Comparison of ENCODE assay signal across 19 mouse cellular contexts in the genomic region with DNA sequence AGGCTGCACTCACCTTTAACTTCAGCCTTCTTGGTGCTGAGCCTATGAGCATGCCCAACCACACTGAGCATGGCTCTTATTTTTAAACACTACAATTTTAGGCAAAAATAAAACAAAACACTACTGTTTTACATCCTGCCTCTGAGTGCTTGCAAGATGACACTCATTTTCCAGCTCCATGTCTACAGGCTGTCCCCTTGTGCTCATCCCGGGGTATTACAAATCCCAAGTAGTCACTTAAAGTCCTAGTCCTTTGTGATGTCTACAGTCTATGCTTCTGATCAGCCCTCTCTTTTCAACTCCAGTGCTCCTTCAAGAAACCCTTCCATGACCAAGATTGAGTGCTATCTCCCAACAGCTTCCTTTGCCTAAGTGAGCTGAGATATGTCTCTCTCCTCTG. TPM values are rescaled to one million over a fixed set of nuclear protein-coding genes. Genes with fewer than 3 reads are reported as not detected.
DNase-seq lines count a peak whose midpoint lies in the region; ATAC-seq and TF ChIP-seq lines count a peak whose summit lies in the region.
"Had no signal": no experiment of that assay in that cellular context is flagged by ENCODE, and none has a peak within 500 bp of the region (broad histone marks: within the 10 kb centered on the region; RNA-seq: fewer than 3 reads in every experiment).

No protein-coding gene starts in this region.

- H3K4me2 ChIP-seq in hindbrain, postnatal 0 days (ENCODE audit: low read depth, low read length), result no peak overlapping the region
- H3K4me2 ChIP-seq in hindbrain, embryonic 13.5 days, result no peak overlapping the region
- no peak overlapping the region for H3K4me2 ChIP-seq in lung, embryonic 14.5 days
- H3K4me2 ChIP-seq: heart, embryonic 13.5 days; intestine, embryonic 15.5 days; limb, embryonic 12.5 days; neural tube, embryonic 13.5 days had no signal

- 65% methylated on average over 1 of the region's 1 CpGs for WGBS in hindbrain, postnatal 0 days
- 69% methylated on average over 1 of the region's 1 CpGs for WGBS in hindbrain, embryonic 13.5 days
- 72% methylated on average over 1 of the region's 1 CpGs for WGBS in lung, embryonic 14.5 days

- no peaks in the 10 kb centered on the region for H3K27me3 ChIP-seq in hindbrain, postnatal 0 days (ENCODE audit: insufficient read depth, low read length)
- H3K27me3 ChIP-seq in hindbrain, embryonic 13.5 days, result no peaks in the 10 kb centered on the region
- no peaks in the 10 kb centered on the region for H3K27me3 ChIP-seq in lung, embryonic 14.5 days (ENCODE audit: insufficient read depth, low read length)
- H3K27me3 ChIP-seq: heart, embryonic 13.5 days; intestine, embryonic 15.5 days; limb, embryonic 12.5 days; megakaryocyte, embryonic 14.5 days; neural tube, embryonic 13.5 days had no signal

- no peak overlapping the region for H3K27ac ChIP-seq in hindbrain, postnatal 0 days
- no peak overlapping the region for H3K27ac ChIP-seq in hindbrain, embryonic 13.5 days
- H3K27ac ChIP-seq in lung, embryonic 14.5 days (ENCODE audit: low read depth), result no peak overlapping the region
- no peak overlapping the region for H3K27ac ChIP-seq in ES-E14 (ENCODE audit: insufficient read depth, low read depth, low read length, poor library complexity, severe bottlenecking)
- H3K27ac ChIP-seq: heart, embryonic 13.5 days; intestine, embryonic 15.5 days; limb, embryonic 12.5 days; neural tube, embryonic 13.5 days had no signal

- peaks cover 7% of the 10 kb centered on the region for H3K36me3 ChIP-seq in hindbrain, postnatal 0 days (ENCODE audit: insufficient read depth, low read length)
- peaks cover 48% of the 10 kb centered on the region for H3K36me3 ChIP-seq in hindbrain, embryonic 13.5 days
- H3K36me3 ChIP-seq in lung, embryonic 14.5 days (ENCODE audit: insufficient read depth), result peaks cover 49% of the 10 kb centered on the region
- H3K36me3 ChIP-seq in ES-E14 (ENCODE audit: control insufficient read depth, insufficient read depth, low read length, poor library complexity, severe bottlenecking), result 0 out of 2 replicates have a peak, but pooled peaks cover 2% of the 10 kb centered on the region

- in situ Hi-C loops in ES-E14 (cut with MboI; ENCODE audit: low sequenced_read_pairs in 2 of 2, unreplicated experiment in 2 of 2), result no loop called here

- no peak overlapping the region for H3K4me3 ChIP-seq in hindbrain, postnatal 0 days (ENCODE audit: low read length)
- no peak overlapping the region for H3K4me3 ChIP-seq in hindbrain, embryonic 13.5 days
- H3K4me3 ChIP-seq in lung, embryonic 14.5 days (ENCODE audit: low read depth, low read length), result no peak overlapping the region
- no peak overlapping the region for H3K4me3 ChIP-seq in ES-E14 (ENCODE audit: insufficient read depth in 1 of 2, low read depth in 1 of 2, low read length in 2 of 2, poor library complexity in 1 of 2, severe bottlenecking in 1 of 2)
- H3K4me3 ChIP-seq: heart, embryonic 13.5 days; intestine, embryonic 15.5 days; limb, embryonic 12.5 days; megakaryocyte, embryonic 14.5 days; neural tube, embryonic 13.5 days had no signal

- ATAC-seq in hindbrain, postnatal 0 days, result no peak
- ATAC-seq in hindbrain, embryonic 13.5 days (ENCODE audit: low FRiP score), result no peak
- no peak for ATAC-seq in lung, embryonic 14.5 days (ENCODE audit: insufficient read depth)
- ATAC-seq in activated CD4-positive, CD25-positive, alpha-beta regulatory T cell, adult 4 months, result no peak
- ATAC-seq: CD4-positive, CD25-positive, alpha-beta regulatory T cell, adult 4 months; intestine, embryonic 15.5 days had no signal

- H3K9ac ChIP-seq in hindbrain, postnatal 0 days (replicated peaks; ENCODE audit: low read length), result no peak overlapping the region
- no peak overlapping the region for H3K9ac ChIP-seq in hindbrain, embryonic 13.5 days
- no peak overlapping the region for H3K9ac ChIP-seq in lung, embryonic 14.5 days
- H3K9ac ChIP-seq in ES-E14 (ENCODE audit: insufficient read depth, low read depth, low read length, poor library complexity, severe bottlenecking), result no peak overlapping the region
- H3K9ac ChIP-seq: heart, embryonic 13.5 days; intestine, embryonic 15.5 days; limb, embryonic 12.5 days; neural tube, embryonic 13.5 days had no signal

- no peak for TF ChIP-seq POLR2A in brain, embryonic 14.5 days (IDR thresholded peaks at IDR 0.05; ENCODE audit: borderline replicate concordance, extremely low read depth, insufficient read depth, insufficient read length, poor library complexity, severe bottlenecking)

- peak; percentile 55 for TF ChIP-seq CTCF in hindbrain, postnatal 0 days (IDR thresholded peaks at IDR 0.05; ENCODE audit: low read depth)
- TF ChIP-seq CTCF in lung, embryonic 14.5 days (IDR thresholded peaks at IDR 0.05; ENCODE audit: low read depth), result peak; percentile 31; the same call in 1 of the 2 replicates
- TF ChIP-seq CTCF in brain, embryonic 14.5 days (IDR thresholded peaks at IDR 0.05; ENCODE audit: borderline replicate concordance, extremely low read depth, insufficient read depth, insufficient read length), result peak; percentile 8; the same call in 1 of the 2 replicates

- no peaks in the 10 kb centered on the region for H3K9me3 ChIP-seq in hindbrain, postnatal 0 days (ENCODE audit: low read length)
- no peaks in the 10 kb centered on the region for H3K9me3 ChIP-seq in hindbrain, embryonic 13.5 days
- no peaks in the 10 kb centered on the region for H3K9me3 ChIP-seq in lung, embryonic 14.5 days (ENCODE audit: low read depth, low read length)
- no peaks in the 10 kb centered on the region for H3K9me3 ChIP-seq in ES-E14 (ENCODE audit: control insufficient read depth, insufficient read depth, low read depth, low read length)
- H3K9me3 ChIP-seq: heart, embryonic 13.5 days; intestine, embryonic 15.5 days; limb, embryonic 12.5 days; megakaryocyte, embryonic 14.5 days; neural tube, embryonic 13.5 days had no signal

- no peaks in the 10 kb centered on the region for H3K4me1 ChIP-seq in hindbrain, postnatal 0 days (ENCODE audit: insufficient read depth, low read length)
- peaks cover under 1% of the 10 kb centered on the region for H3K4me1 ChIP-seq in hindbrain, embryonic 13.5 days (replicated peaks)
- no peaks in the 10 kb centered on the region for H3K4me1 ChIP-seq in lung, embryonic 14.5 days (ENCODE audit: insufficient read depth)
- H3K4me1 ChIP-seq in ES-E14 (ENCODE audit: control insufficient read depth in 2 of 2, insufficient read depth in 2 of 2, low read length in 2 of 2, poor library complexity in 1 of 2), result peaks cover 2 to 7% of the 10 kb centered on the region in 2 experiments; a peak in 2 of 4 replicates
- H3K4me1 ChIP-seq: intestine, embryonic 15.5 days; limb, embryonic 12.5 days had no signal

- no peak for DNase-seq in hindbrain, postnatal 0 days (ENCODE audit: low spot score)
- DNase-seq in lung, embryonic 14.5 days, result peak; percentile 25
- no peak for DNase-seq in lung, postnatal 36 days
- DNase-seq in ES-E14 (ENCODE audit: low read depth, low spot score), result no peak
- DNase-seq in brain, embryonic 14.5 days (ENCODE audit: low read depth), result no peak
- no peak for DNase-seq in spleen, postnatal 10 days (ENCODE audit: low spot score in 2 of 2)
- DNase-seq: adrenal gland, postnatal 14 days; cerebellum, postnatal 10 days; gastrocnemius, postnatal 36 days; lung, adult 2 months; right cerebral cortex, postnatal 25 days had no signal

TF ChIP-seq in ES-E14, 5 proteins besides CTCF, POLR2A, EP300 and RAD21:
- TF ChIP-seq ZC3H11A (IDR thresholded peaks at IDR 0.05; ENCODE audit: borderline replicate concordance, low read depth, low read length) (0 out of 2 replicates have a peak, but pooled peaks have one; percentile 47), ZNF384 (IDR thresholded peaks at IDR 0.05; ENCODE audit: low read depth, low read length) (no peak)

RNA-seq across cellular contexts. Expression of a gene that starts 26.0 kb away (rescaled TPM):
- total RNA-seq in hindbrain, postnatal 0 days (2014; rRNA removed), result 42.1 and 43.9 TPM in 2 replicates
- 40.3 and 41.6 TPM in 2 replicates for polyA plus RNA-seq in hindbrain, postnatal 0 days (2015; fragmentation: Nextera tagmentation; extraction: Ambion mirVana)
- 58.1 and 61.0 TPM in 2 replicates for polyA plus RNA-seq in hindbrain, embryonic 13.5 days (2015; fragmentation: Nextera tagmentation; extraction: Ambion mirVana)
- 42.3 and 45.8 TPM in 2 replicates for polyA plus RNA-seq in lung, embryonic 14.5 days (2014; fragmentation: Nextera tagmentation; extraction: Ambion mirVana)
- total RNA-seq in ES-E14 (2012; rRNA removed), result 9.9 and 16.6 TPM in 2 replicates
- 61.3 and 77.8 TPM in 2 replicates for polyA plus RNA-seq in brain, embryonic 14.5 days (2012; rRNA removed)
- polyA plus RNA-seq in activated CD4-positive, CD25-positive, alpha-beta regulatory T cell, adult 4 months (2017; shearing (Covaris generic)), result 100 to 1,000 TPM; 117 to 152 TPM
